Mouse (Mus musculus) liver, embryonic 16.5 days (tissue): Measurements from ENCODE around the gene Hspb2. TPM values are rescaled to one million over a fixed set of nuclear protein-coding genes. Genes with fewer than 3 reads are reported as not detected.

ENCODE experiments used
- ATAC-seq: fragments of 200-750 bp; cut with Nextera tagmentation; 2 replicates; pipeline ENCODE4 v1.8.0; 2017; ENCODE audit warnings: low read depth, mild to moderate bottlenecking, moderate number of reproducible peaks, moderate library complexity
- H3K27ac ChIP-seq: fragments of 300-500 bp; sonication (generic); 2 replicates; pipeline ENCODE4 v1.5.1; 2014; ENCODE audit warnings: mild to moderate bottlenecking, low read length
- H3K27me3 ChIP-seq: fragments of 300-500 bp; sonication (generic); 2 replicates; pipeline ENCODE4 v1.6.1; 2014; ENCODE audit warnings: low read depth, low read length, mixed read lengths; ENCODE audit not compliant: control insufficient read depth, insufficient read depth
- H3K36me3 ChIP-seq: fragments of 300-500 bp; sonication (generic); 2 replicates; pipeline ENCODE4 v1.6.1; 2014; ENCODE audit warnings: mild to moderate bottlenecking; ENCODE audit not compliant: control insufficient read depth, insufficient read depth
- H3K4me1 ChIP-seq: fragments of 300-500 bp; sonication (generic); 2 replicates; pipeline ENCODE4 v1.6.1; 2014; ENCODE audit warnings: low read depth, low read length, mixed read lengths; ENCODE audit not compliant: control insufficient read depth
- H3K4me2 ChIP-seq: fragments of 300-500 bp; sonication (generic); 2 replicates; pipeline ENCODE4 v1.6.1; 2014; ENCODE audit warnings: low read depth, low read length, mixed read lengths
- H3K4me3 ChIP-seq: fragments of 300-500 bp; sonication (generic); 2 replicates; pipeline ENCODE4 v1.5.1; 2014; ENCODE audit warnings: low read depth, mild to moderate bottlenecking, low read length
- H3K9ac ChIP-seq: fragments of 300-500 bp; sonication (generic); 2 replicates; pipeline ENCODE4 v1.6.1; 2014; ENCODE audit warnings: low read depth, low read length
- H3K9me3 ChIP-seq: fragments of 300-500 bp; sonication (generic); replicated peaks from 2 replicates; pipeline ENCODE4 v1.6.1; 2016; ENCODE audit warnings: low read length; ENCODE audit not compliant: control insufficient read depth
- WGBS: fragments of 180-500 bp; shearing (Covaris S2); extraction: QIAGEN DNeasy Blood & Tissue Kit; methylation state at CpG from one replicate; pipeline ENCODE4 v1.1.7; 2014; ENCODE audit not compliant: insufficient replicate concordance; 5-methylcytosine and 5-hydroxymethylcytosine counted together
- polyA plus RNA-seq: library from polyadenylated mRNA; unstranded; fragments of >200 nt; fragmentation: Nextera tagmentation; extraction: Ambion mirVana; gene quantifications from 2 replicates; pipeline ENCODE4 v1.2.1, GENCODE M21; 2015

Gene Hspb2
- polyA plus RNA-seq, 1 experiment from 2014 or later: 2.7 TPM

GRCm38 (mm10) chr9:50740867-50741784 is 11.0 kb downstream of the Hspb2 start:
- Histone ChIP-seq H3K9ac (no peak overlapping the region), H3K9me3 (no peaks in the 10 kb centered on the region), H3K4me3 (no peak overlapping the region), H3K36me3 (no peaks in the 10 kb centered on the region), H3K27me3 (peaks cover 1% of the 10 kb centered on the region; the same call in 1 of the 2 replicates), H3K4me1 (peaks cover 12% of the 10 kb centered on the region), H3K4me2 (no peak overlapping the region), H3K27ac (no peak overlapping the region)
- 63% methylated on average over 14 of the region's 14 CpGs for WGBS
- ATAC-seq: no peak

DNA sequence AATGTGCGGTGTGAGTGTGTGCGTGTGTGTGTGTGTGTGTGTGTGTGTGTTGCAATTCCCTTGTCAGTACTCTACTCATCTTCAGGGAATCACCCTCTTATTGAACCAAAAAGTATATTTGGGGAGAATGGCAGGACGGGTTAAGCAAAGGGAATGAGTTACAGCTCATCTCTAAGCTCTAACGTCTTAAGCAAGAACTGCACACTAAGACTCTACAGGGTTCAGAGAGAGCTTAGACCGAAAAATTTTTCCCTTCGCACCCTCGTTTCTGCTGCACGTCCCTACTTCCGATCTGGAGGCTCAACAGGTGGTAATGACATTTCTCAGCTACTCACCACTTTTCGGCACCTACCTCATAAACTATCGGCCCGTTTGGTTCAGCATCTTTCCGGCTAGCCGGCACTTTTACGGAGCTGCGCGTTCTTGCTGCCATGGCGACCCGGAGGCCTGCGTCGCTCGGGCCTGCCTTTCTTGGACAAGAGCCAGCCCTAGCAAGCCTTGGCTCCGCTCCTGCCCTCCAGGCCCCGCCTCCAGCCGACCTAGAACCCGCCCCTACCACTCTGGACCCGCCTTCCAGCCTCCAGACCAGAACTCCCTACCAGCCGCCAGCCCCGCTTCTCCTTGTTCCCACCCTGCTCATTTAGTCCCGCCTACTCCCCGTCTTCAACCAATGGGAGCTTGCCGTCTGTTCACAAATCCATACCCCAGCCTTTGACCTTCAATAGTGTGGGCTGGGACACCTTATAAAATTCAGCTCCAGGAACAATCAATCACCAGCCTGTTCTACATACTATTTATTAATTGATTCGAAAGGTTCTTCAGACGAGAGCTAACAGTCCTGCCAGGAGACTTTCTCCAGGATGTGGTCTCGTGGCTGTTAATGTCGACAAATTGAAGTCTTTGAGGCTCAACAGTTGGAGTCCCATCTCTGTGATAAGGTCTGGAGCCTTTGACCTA is 13.0 kb downstream of the Hspb2 start, which contains the start of gene Dixdc1:
Dixdc1 (minus strand) TSS at position 604 of the 957 bp plus-strand sequence.
- H3K27ac ChIP-seq: no peak within 1 kb of the TSS
- peaks cover 12% of the 10 kb centered on the region for H3K4me1 ChIP-seq
- no peak within 1 kb of the TSS for H3K9ac ChIP-seq
- no peaks in the 10 kb centered on the region for H3K36me3 ChIP-seq
- peak; percentile 99 for ATAC-seq
- no peaks in the 10 kb centered on the region for H3K9me3 ChIP-seq
- peak within 1 kb of the TSS; percentile 39 for H3K4me3 ChIP-seq
- WGBS: 9% methylated on average over 36 of the region's 36 CpGs
- H3K27me3 ChIP-seq: no peaks in the 10 kb centered on the region
- peak within 1 kb of the TSS; percentile 60 for H3K4me2 ChIP-seq

DNA sequence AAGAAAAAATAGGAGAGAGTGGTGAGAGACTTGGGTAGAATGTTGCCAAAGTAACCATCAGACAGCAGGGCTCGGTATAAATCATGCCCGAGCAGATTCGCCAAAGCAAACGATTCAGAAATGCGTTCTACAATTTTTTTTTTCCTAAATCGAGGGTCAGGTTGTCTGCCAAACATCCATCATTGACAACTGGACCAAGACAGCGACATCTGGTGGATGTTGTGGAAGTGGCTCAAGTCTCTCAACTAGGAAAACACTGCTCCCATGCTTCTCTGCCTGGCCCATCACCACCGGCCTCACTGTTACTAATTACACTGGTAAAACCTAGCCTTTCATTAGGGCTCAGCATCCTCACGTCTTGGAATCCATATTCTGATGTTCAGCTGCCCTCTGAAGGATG is 17.2 kb downstream of the Hspb2 start:
- Histone ChIP-seq H3K9me3 (no peaks in the 10 kb centered on the region), H3K27ac (no peak overlapping the region), H3K9ac (no peak overlapping the region), H3K4me2 (no peak overlapping the region), H3K27me3 (no peaks in the 10 kb centered on the region), H3K4me1 (peaks cover 12% of the 10 kb centered on the region), H3K36me3 (no peaks in the 10 kb centered on the region), H3K4me3 (no peak overlapping the region)
- no peak for ATAC-seq
- WGBS: 3% methylated on average over 9 of the region's 9 CpGs

DNA sequence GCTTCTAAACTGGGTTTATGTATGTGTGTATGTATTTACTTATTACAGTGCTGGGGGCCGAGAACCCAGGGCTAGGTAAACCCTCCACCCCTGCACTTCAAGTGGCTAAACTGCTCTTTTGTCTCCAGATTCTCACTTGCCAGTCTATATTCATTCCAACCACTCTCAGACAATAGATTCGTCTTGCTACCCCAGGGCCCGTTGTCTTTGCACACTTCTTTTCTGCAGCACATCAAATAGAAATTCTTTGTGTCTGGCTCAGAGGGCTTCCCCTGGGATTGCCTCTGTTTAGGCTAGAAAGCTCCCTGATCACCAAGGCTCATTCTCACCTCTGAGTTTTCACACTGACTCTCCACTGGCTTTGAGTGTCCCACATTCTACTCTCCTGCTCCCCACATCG is 19.6 kb downstream of the Hspb2 start:
- Histone ChIP-seq H3K4me2 (no peak overlapping the region), H3K27ac (no peak overlapping the region), H3K27me3 (peaks cover 9% of the 10 kb centered on the region), H3K4me3 (no peak overlapping the region), H3K4me1 (no peaks in the 10 kb centered on the region), H3K36me3 (no peaks in the 10 kb centered on the region), H3K9ac (no peak overlapping the region), H3K9me3 (no peaks in the 10 kb centered on the region)
- 41% methylated on average over 4 of the region's 4 CpGs for WGBS
- no peak for ATAC-seq

- peaks cover 17% of the 10 kb centered on the region for H3K27me3 ChIP-seq
- WGBS: 25% methylated on average over 4 of the region's 4 CpGs
- no peak overlapping the region for H3K4me2 ChIP-seq
- H3K36me3 ChIP-seq: no peaks in the 10 kb centered on the region
- ATAC-seq: no peak
- no peak overlapping the region for H3K27ac ChIP-seq
- H3K4me1 ChIP-seq: no peaks in the 10 kb centered on the region
- H3K9me3 ChIP-seq: no peaks in the 10 kb centered on the region
- H3K4me3 ChIP-seq: no peak overlapping the region
- H3K9ac ChIP-seq: no peak overlapping the region
Measured at GRCm38 (mm10) chr9:50729600-50729999, 22.6 kb downstream of the Hspb2 start.

DNA sequence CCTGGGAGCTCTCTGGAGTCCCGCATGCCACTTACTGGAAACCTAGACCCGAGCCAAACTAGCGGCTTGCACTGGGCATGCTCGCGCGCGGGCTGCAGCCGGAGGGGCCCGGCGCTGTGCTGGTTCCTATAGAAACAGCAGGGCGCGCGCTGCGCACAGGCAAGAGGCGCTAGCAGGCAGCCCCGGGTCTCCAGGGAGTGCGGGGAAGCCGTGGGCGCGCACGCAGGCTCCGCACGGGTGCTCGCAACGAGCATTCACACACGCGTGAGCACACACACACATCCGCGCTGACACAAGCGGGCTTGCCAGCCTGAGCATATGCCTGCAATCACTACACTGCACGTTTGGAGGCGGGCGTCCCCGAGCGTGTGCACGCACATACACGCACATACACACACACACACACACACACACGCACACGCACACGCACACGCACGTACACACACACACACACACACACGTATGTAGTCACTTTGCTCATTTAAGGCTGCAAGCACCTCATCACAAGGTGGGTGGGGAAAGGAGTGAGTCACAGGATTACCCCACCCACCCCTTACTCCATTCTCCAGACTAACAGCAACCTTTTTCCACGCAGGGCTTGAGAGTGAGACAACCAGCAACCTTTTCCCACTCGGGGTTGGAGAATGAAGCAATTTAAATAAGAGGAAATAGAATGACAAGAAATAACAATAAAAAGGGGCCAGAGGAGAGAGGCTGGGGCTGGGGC is 24.1 kb downstream of the Hspb2 start:
- peak overlapping the region; percentile 28; the same call in 1 of the 2 replicates for H3K9ac ChIP-seq
- no peaks in the 10 kb centered on the region for H3K9me3 ChIP-seq
- peak overlapping the region; percentile 69 for H3K4me2 ChIP-seq
- peak; percentile 55 for ATAC-seq
- H3K4me3 ChIP-seq: peak overlapping the region; percentile 57
- no peak overlapping the region for H3K27ac ChIP-seq
- no peaks in the 10 kb centered on the region for H3K4me1 ChIP-seq
- under 1% methylated on average over 45 of the region's 45 CpGs for WGBS
- H3K27me3 ChIP-seq: peaks cover 17% of the 10 kb centered on the region
- no peaks in the 10 kb centered on the region for H3K36me3 ChIP-seq

GRCm38 (mm10) chr9:50727171-50727924 is 24.8 kb downstream of the Hspb2 start:
- peak overlapping the region; percentile 28; the same call in 1 of the 2 replicates for H3K9ac ChIP-seq

More at GRCm38 (mm10) chr9:50727171-50727924, 24.8 kb downstream of the Hspb2 start:
- H3K27ac ChIP-seq: no peak overlapping the region
- peak overlapping the region; percentile 57 for H3K4me3 ChIP-seq
- H3K4me2 ChIP-seq: peak overlapping the region; percentile 69
- no peaks in the 10 kb centered on the region for H3K9me3 ChIP-seq
- H3K27me3 ChIP-seq: peaks cover 17% of the 10 kb centered on the region
- no peaks in the 10 kb centered on the region for H3K36me3 ChIP-seq
- ATAC-seq: no peak
- H3K4me1 ChIP-seq: no peaks in the 10 kb centered on the region
- WGBS: 13% methylated on average over 30 of the region's 30 CpGs
